In genomic region chr17:36949265-36949664, GRCm38 (mm10) we compare ENCODE assay signal across 28 mouse cellular contexts. TPM values are rescaled to one million over a fixed set of nuclear protein-coding genes. Genes with fewer than 3 reads are reported as not detected.
"Had no signal": no experiment of that assay in that cellular context is flagged by ENCODE, and none has a peak within 500 bp of the region (broad histone marks: within the 10 kb centered on the region; RNA-seq: fewer than 3 reads in every experiment).

No protein-coding gene starts in this region.

- H3K9me3 ChIP-seq: kidney, embryonic 15.5 days; liver, embryonic 13.5 days; midbrain, embryonic 12.5 days; neural tube, embryonic 13.5 days; stomach, embryonic 15.5 days had no signal

- H3K4me2 ChIP-seq: liver, embryonic 13.5 days; midbrain, embryonic 12.5 days; neural tube, embryonic 13.5 days; stomach, embryonic 15.5 days had no signal

- H3K27ac ChIP-seq: kidney, embryonic 15.5 days; left cerebral cortex, adult 2 months; liver, embryonic 13.5 days; midbrain, embryonic 12.5 days; neural tube, embryonic 13.5 days; stomach, embryonic 15.5 days had no signal

- DNase-seq: kidney, postnatal 10 days; kidney, postnatal 36 days; layer of hippocampus, postnatal 36 days; liver, embryonic 13.5 days; lung, adult 2 months; lung, postnatal 14 days; lung, postnatal 4 days; retina, postnatal 1 day; right cerebral cortex, postnatal 25 days; spleen, adult 18-20 months; thymus, adult 2 months; thymus, postnatal 14 days; thymus, postnatal 4 days had no signal

- ATAC-seq: midbrain, embryonic 16.5 days had no signal

- H3K9ac ChIP-seq: kidney, embryonic 15.5 days; liver, embryonic 13.5 days; midbrain, embryonic 12.5 days; neural tube, embryonic 13.5 days; stomach, embryonic 15.5 days had no signal

- H3K4me3 ChIP-seq: kidney, embryonic 15.5 days; left cerebral cortex, adult 2 months; liver, embryonic 13.5 days; midbrain, embryonic 12.5 days; myocyte; stomach, embryonic 15.5 days had no signal

RNA-seq across cellular contexts. Expression of gene Rnf39, which starts 6.5 kb away (rescaled TPM):
- total RNA-seq: megakaryocyte progenitor cell, adult 5-6 weeks; megakaryocyte-erythroid progenitor cell, adult 5-6 weeks; monocyte, adult 5-6 weeks had no signal
- polyA plus RNA-seq: liver, embryonic 13.5 days had no signal

RNA-seq across cellular contexts. Expression of gene 2410137M14Rik, which starts 31.8 kb away (rescaled TPM):
- total RNA-seq: layer of hippocampus, postnatal 36 days; left cerebral cortex, adult 2 months; left cerebral cortex, postnatal 36 days; liver, adult 2 months; megakaryocyte progenitor cell, adult 5-6 weeks; megakaryocyte-erythroid progenitor cell, adult 5-6 weeks; monocyte, adult 5-6 weeks had no signal
- polyA plus RNA-seq: kidney, embryonic 15.5 days; limb, embryonic 11.5 days; liver, adult 2 months; liver, embryonic 13.5 days; liver, embryonic 16.5 days; lung, embryonic 16.5 days; myocyte; stomach, embryonic 15.5 days; thymus, adult 2 months had no signal
